Mouse (Mus musculus) liver, embryonic 11.5 days (tissue): ENCODE measurements around the gene Rbpj. TPM values are rescaled to one million over a fixed set of nuclear protein-coding genes. Genes with fewer than 3 reads are reported as not detected.

Experiments
- ATAC-seq: fragments of 200-750 bp; cut with Nextera tagmentation; replicated peaks from 2 replicates; pipeline ENCODE4 v1.8.0; 2017; ENCODE audit warnings: moderate number of reproducible peaks, mild to moderate bottlenecking, moderate TSS enrichment, moderate library complexity; ENCODE audit not compliant: low FRiP score
- DNase-seq: peaks from one replicate; pipeline ENCODE4 v3.0.0-alpha.2; 2017; ENCODE audit warnings: low spot score
- H3K27ac ChIP-seq: fragments of 300-500 bp; sonication (generic); 2 replicates; pipeline ENCODE4 v1.5.1; 2014; ENCODE audit warnings: mild to moderate bottlenecking, low read depth, low read length, control low read depth
- H3K27me3 ChIP-seq: fragments of 300-500 bp; sonication (generic); replicated peaks from 2 replicates; pipeline ENCODE4 v1.6.1; 2014; ENCODE audit warnings: low read length, mixed read lengths; ENCODE audit not compliant: control insufficient read depth, insufficient read depth
- H3K36me3 ChIP-seq: fragments of 300-500 bp; sonication (generic); 2 replicates; pipeline ENCODE4 v1.6.1; 2014; ENCODE audit warnings: mild to moderate bottlenecking, low read length, moderate library complexity, mixed read lengths; ENCODE audit not compliant: control insufficient read depth, insufficient read depth
- H3K4me1 ChIP-seq: fragments of 300-500 bp; sonication (generic); replicated peaks from 2 replicates; pipeline ENCODE4 v1.6.1; 2014; ENCODE audit warnings: low read length, mixed read lengths; ENCODE audit not compliant: control insufficient read depth, insufficient read depth
- H3K4me2 ChIP-seq: fragments of 300-500 bp; sonication (generic); 2 replicates; pipeline ENCODE4 v1.6.1; 2014; ENCODE audit warnings: mild to moderate bottlenecking, control low read depth, moderate library complexity
- H3K4me3 ChIP-seq: fragments of 300-500 bp; sonication (generic); 2 replicates; pipeline ENCODE4 v1.5.1; 2014; ENCODE audit warnings: low read depth, low read length, control low read depth
- H3K9ac ChIP-seq: fragments of 300-500 bp; sonication (generic); 2 replicates; pipeline ENCODE4 v1.6.1; 2014; ENCODE audit warnings: low read depth, low read length, control low read depth
- H3K9me3 ChIP-seq: fragments of 300-500 bp; sonication (generic); 2 replicates; pipeline ENCODE4 v1.6.1; 2016; ENCODE audit warnings: low read length, inconsistent platforms, mixed read lengths; ENCODE audit not compliant: control insufficient read depth
- WGBS: fragments of 180-500 bp; shearing (Covaris S2); extraction: QIAGEN DNeasy Blood & Tissue Kit; methylation state at CpG from one replicate; pipeline ENCODE4 v1.1.7; 2014; 5-methylcytosine and 5-hydroxymethylcytosine counted together
- polyA plus RNA-seq: library from polyadenylated mRNA; unstranded; fragments of >200 nt; fragmentation: Nextera tagmentation; extraction: Ambion mirVana; gene quantifications from 2 replicates; pipeline ENCODE4 v1.2.1, GENCODE M21; 2014

Gene Rbpj
- polyA plus RNA-seq, 1 experiment from 2014 or later: 21.6 TPM

GRCm38 (mm10) chr5:53593080-53593688, 127.2 kb downstream of the Rbpj start:
- Histone ChIP-seq H3K9ac (no peak overlapping the region), H3K9me3 (no peaks in the 10 kb centered on the region), H3K4me2 (no peak overlapping the region), H3K27ac (no peak overlapping the region), H3K4me3 (no peak overlapping the region), H3K27me3 (no peaks in the 10 kb centered on the region), H3K4me1 (peaks cover 7% of the 10 kb centered on the region), H3K36me3 (no peaks in the 10 kb centered on the region)
- ATAC-seq: no peak
- 80% methylated on average over 5 of the region's 5 CpGs for WGBS
- DNase-seq: no peak

- Histone ChIP-seq H3K36me3 (no peaks in the 10 kb centered on the region), H3K4me2 (peak overlapping the region; percentile 30), H3K9ac (no peak overlapping the region), H3K4me3 (no peak overlapping the region), H3K27ac (no peak overlapping the region), H3K4me1 (peaks cover 7% of the 10 kb centered on the region), H3K27me3 (no peaks in the 10 kb centered on the region), H3K9me3 (no peaks in the 10 kb centered on the region)
- DNase-seq (no peak), ATAC-seq (no peak)
- WGBS: 29% methylated on average over 4 of the region's 4 CpGs
These were observed 128.3 kb downstream of the Rbpj start for GRCm38 (mm10) chr5:53594274-53594673.

DNA sequence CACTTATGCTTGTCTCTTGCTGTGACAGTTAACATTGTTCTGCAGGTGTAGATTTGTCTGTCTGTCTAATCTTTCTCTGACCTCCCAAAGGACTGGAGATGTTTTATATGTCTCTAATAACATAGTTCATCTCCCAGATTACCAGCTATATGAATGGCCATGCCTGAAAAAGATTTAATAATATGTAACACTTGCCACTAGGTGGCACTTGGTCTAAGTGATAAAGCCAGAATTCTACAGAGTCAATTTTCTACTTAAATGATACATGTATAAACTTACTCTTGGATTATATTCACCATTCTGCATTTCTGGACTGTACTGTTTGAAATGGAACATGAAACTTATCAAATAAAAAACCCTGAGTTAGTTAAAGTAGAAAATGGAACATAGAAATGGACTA, 132.6 kb downstream of the Rbpj start:
- Histone ChIP-seq H3K27ac (no peak overlapping the region), H3K4me1 (peaks cover 3% of the 10 kb centered on the region; the same call in 1 of the 2 replicates), H3K27me3 (no peaks in the 10 kb centered on the region), H3K4me3 (no peak overlapping the region), H3K9ac (no peak overlapping the region), H3K4me2 (no peak overlapping the region), H3K36me3 (no peaks in the 10 kb centered on the region), H3K9me3 (no peaks in the 10 kb centered on the region)
- no peak for ATAC-seq
- DNase-seq: no peak

GRCm38 (mm10) chr5:53599116-53599515, 133.2 kb downstream of the Rbpj start:
- H3K4me2 ChIP-seq: no peak overlapping the region
- no peak for ATAC-seq
- no peaks in the 10 kb centered on the region for H3K36me3 ChIP-seq
- no peaks in the 10 kb centered on the region for H3K9me3 ChIP-seq
- H3K4me1 ChIP-seq: peaks cover 1% of the 10 kb centered on the region; the same call in 1 of the 2 replicates
- DNase-seq: no peak
- no peak overlapping the region for H3K27ac ChIP-seq
- no peaks in the 10 kb centered on the region for H3K27me3 ChIP-seq
- no peak overlapping the region for H3K4me3 ChIP-seq
- 85% methylated on average over 1 of the region's 1 CpGs for WGBS
- no peak overlapping the region for H3K9ac ChIP-seq

DNA sequence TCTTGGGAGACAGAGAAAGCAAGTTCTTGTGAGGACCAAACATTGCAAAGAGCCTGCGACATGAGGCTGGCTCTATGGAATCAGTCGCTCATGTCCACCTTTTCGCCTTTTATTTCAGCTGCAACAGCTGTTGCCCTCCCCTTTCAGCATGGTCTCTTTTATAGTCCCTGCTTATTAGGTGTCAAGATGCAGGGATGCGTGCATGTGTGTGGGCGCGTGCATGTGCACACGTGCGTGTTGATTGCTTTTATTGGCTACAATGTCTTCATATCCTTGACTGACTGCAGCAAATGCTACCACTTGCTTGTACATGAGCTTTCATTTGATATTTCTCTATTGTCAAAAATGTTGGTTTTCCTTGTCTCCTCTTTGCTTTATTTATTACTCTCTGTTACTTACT, 136.2 kb downstream of the Rbpj start:
- Histone ChIP-seq H3K27me3 (no peaks in the 10 kb centered on the region), H3K4me2 (no peak overlapping the region)

DNA sequence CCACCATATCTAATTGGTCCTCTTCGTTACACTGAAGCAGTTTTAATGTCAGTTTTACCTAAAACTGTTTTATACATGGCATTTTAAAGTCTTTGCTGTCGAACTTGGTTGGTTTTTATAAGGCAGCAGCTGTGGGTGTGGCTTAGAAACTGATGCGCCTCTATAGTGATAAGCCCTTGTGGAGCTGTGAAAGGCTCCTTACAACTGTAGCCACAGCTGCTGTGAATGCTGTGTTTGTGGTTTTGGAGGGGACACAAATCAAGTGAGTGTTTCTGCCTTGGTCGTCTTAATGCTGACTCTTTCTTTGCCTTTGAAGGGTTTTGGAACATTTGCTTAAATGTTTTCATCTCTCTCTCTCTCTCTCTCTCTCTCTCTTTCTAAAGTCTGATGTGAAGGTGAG, 139.5 kb downstream of the Rbpj start:
- WGBS: 48% methylated on average over 4 of the region's 4 CpGs
- no peak for DNase-seq
- ATAC-seq: peak; percentile 67

More for the DNA sequence above, 136.2 kb downstream of the Rbpj start:
- 95% methylated on average over 8 of the region's 8 CpGs for WGBS
- Histone ChIP-seq H3K9ac (no peak overlapping the region), H3K9me3 (no peaks in the 10 kb centered on the region), H3K4me3 (no peak overlapping the region), H3K4me1 (peaks cover 9% of the 10 kb centered on the region; the same call in 1 of the 2 replicates), H3K36me3 (no peaks in the 10 kb centered on the region), H3K27ac (no peak overlapping the region)
- ATAC-seq (no peak), DNase-seq (no peak)

DNA sequence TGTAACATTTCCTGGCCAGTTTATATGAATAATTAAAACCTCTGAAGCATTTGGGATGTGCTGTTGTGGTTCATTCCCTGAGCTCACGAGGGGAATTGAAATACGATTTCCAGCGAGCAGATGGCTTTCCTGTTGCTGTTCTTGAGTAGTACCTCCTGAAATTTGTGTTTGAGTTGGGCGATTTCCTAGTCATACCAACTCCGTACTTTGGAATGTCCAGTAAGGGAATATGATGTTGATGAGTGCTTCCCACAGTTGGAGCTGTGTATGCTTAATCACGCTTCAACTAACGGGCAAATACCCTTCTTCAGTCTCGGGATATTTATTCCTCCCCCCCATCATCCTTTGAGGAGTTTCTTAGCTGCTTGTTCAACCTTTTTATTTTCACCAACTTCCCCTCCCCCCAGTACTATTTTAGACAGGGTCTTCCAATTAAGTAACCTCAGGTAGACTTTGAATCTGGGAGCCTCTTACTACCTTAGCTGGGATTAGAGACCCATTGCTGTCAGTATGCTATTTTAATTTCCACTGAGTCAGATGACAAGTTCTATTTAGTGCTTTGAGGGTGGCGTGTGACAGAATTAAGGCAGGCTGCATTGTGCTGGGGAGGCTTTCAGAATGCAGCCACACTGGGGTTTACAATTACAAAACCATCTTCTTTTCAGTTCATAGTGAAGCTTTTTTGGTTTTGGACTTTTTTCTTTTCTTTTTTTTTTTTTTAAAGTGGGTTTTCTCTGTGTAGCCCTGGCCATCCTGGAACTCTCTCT, 141.5 kb downstream of the Rbpj start:
- H3K4me2 ChIP-seq: no peak overlapping the region
- H3K36me3 ChIP-seq: no peaks in the 10 kb centered on the region
- H3K9me3 ChIP-seq: no peaks in the 10 kb centered on the region
- H3K9ac ChIP-seq: no peak overlapping the region
- H3K27me3 ChIP-seq: no peaks in the 10 kb centered on the region
- 86% methylated on average over 9 of the region's 9 CpGs for WGBS
- no peak overlapping the region for H3K4me3 ChIP-seq
- peaks cover 9% of the 10 kb centered on the region; the same call in 1 of the 2 replicates for H3K4me1 ChIP-seq
- ATAC-seq: no peak
- DNase-seq: no peak
- H3K27ac ChIP-seq: no peak overlapping the region

More for the DNA sequence above, 139.5 kb downstream of the Rbpj start:
- Histone ChIP-seq H3K9me3 (no peaks in the 10 kb centered on the region), H3K4me3 (no peak overlapping the region), H3K4me1 (peaks cover 9% of the 10 kb centered on the region; the same call in 1 of the 2 replicates), H3K27ac (no peak overlapping the region), H3K27me3 (no peaks in the 10 kb centered on the region), H3K36me3 (no peaks in the 10 kb centered on the region), H3K4me2 (no peak overlapping the region), H3K9ac (no peak overlapping the region)

GRCm38 (mm10) chr5:53618844-53619243, 152.9 kb downstream of the Rbpj start:
- peaks cover 3% of the 10 kb centered on the region; the same call in 1 of the 2 replicates for H3K36me3 ChIP-seq
- no peaks in the 10 kb centered on the region; the same call in 1 of the 2 replicates for H3K4me1 ChIP-seq
- H3K27ac ChIP-seq: no peak overlapping the region
- no peak overlapping the region for H3K4me3 ChIP-seq
- ATAC-seq: no peak
- H3K4me2 ChIP-seq: no peak overlapping the region
- H3K9ac ChIP-seq: no peak overlapping the region
- WGBS: 77% methylated on average over 1 of the region's 1 CpGs
- DNase-seq: no peak
- peaks cover 7% of the 10 kb centered on the region; the same call in 1 of the 2 replicates for H3K9me3 ChIP-seq
- H3K27me3 ChIP-seq: no peaks in the 10 kb centered on the region

DNA sequence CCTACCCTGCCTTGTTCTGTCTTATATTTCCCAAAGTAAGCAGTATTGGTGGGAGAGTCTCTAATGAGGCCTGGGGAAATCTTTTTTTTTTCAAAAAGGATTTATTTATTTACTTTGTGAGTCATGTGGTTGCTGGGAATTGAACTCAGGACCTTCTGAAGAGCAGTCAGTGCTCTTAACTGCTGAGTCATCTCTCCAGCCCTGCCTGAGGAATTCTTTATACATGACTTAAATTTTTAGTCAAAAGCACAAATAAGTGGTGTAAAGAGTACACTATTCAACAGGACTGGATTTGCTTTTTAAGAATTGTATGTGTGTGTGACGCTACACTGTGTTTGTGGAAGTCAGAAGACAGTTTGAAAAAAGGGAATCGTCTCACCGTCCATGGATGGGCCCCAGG, 166.1 kb downstream of the Rbpj start:
- DNase-seq (no peak), ATAC-seq (no peak)
- H3K4me1 ChIP-seq: peaks cover 2% of the 10 kb centered on the region; the same call in 1 of the 2 replicates
- 78% methylated on average over 3 of the region's 3 CpGs for WGBS
- H3K9me3 ChIP-seq: no peaks in the 10 kb centered on the region
- no peak overlapping the region for H3K4me3 ChIP-seq
- no peaks in the 10 kb centered on the region for H3K27me3 ChIP-seq
- H3K9ac ChIP-seq: no peak overlapping the region
- no peak overlapping the region for H3K4me2 ChIP-seq
- no peaks in the 10 kb centered on the region for H3K36me3 ChIP-seq
- H3K27ac ChIP-seq: no peak overlapping the region
